Mouse (Mus musculus) liver, embryonic 15.5 days (tissue): ENCODE data around the gene Mucl3. TPM values are rescaled to one million over a fixed set of nuclear protein-coding genes. Genes with fewer than 3 reads are reported as not detected.

Experiments used
- ATAC-seq: fragments of 200-750 bp; cut with Nextera tagmentation; 2 replicates; pipeline ENCODE4 v1.8.0; 2017; ENCODE audit warnings: moderate number of reproducible peaks, mild to moderate bottlenecking, moderate library complexity; ENCODE audit not compliant: insufficient read depth
- H3K27ac ChIP-seq: fragments of 300-500 bp; sonication (generic); replicated peaks from 2 replicates; pipeline ENCODE4 v1.5.1; 2015; ENCODE audit warnings: mild to moderate bottlenecking, inconsistent platforms
- H3K27me3 ChIP-seq: fragments of 300-500 bp; sonication (generic); 2 replicates; pipeline ENCODE4 v1.6.1; 2015; ENCODE audit warnings: mild to moderate bottlenecking, inconsistent platforms
- H3K36me3 ChIP-seq: fragments of 300-500 bp; sonication (generic); replicated peaks from 2 replicates; pipeline ENCODE4 v1.6.1; 2015; ENCODE audit warnings: moderate library complexity, mild to moderate bottlenecking, inconsistent platforms
- H3K4me1 ChIP-seq: fragments of 300-500 bp; sonication (generic); replicated peaks from 2 replicates; pipeline ENCODE4 v1.6.1; 2015; ENCODE audit warnings: inconsistent platforms
- H3K4me2 ChIP-seq: fragments of 300-500 bp; sonication (generic); 2 replicates; pipeline ENCODE4 v1.6.1; 2015; ENCODE audit warnings: moderate library complexity, mild to moderate bottlenecking, inconsistent platforms
- H3K4me3 ChIP-seq: fragments of 300-500 bp; sonication (generic); replicated peaks from 2 replicates; pipeline ENCODE4 v1.5.1; 2015; ENCODE audit warnings: mild to moderate bottlenecking, inconsistent platforms
- H3K9ac ChIP-seq: fragments of 300-500 bp; sonication (generic); 2 replicates; pipeline ENCODE4 v1.6.1; 2015; ENCODE audit warnings: moderate library complexity, mild to moderate bottlenecking, inconsistent platforms
- H3K9me3 ChIP-seq: fragments of 300-500 bp; sonication (generic); replicated peaks from 2 replicates; pipeline ENCODE4 v1.6.1; 2016; ENCODE audit warnings: inconsistent platforms
- WGBS: fragments of 180-500 bp; shearing (Covaris S2); methylation state at CpG from one replicate; pipeline ENCODE4 v1.1.7; 2015; ENCODE audit warnings: mixed read lengths; ENCODE audit not compliant: insufficient replicate concordance; 5-methylcytosine and 5-hydroxymethylcytosine counted together
- polyA plus RNA-seq: library from polyadenylated mRNA; unstranded; fragments of >200 nt; fragmentation: Nextera tagmentation; extraction: Ambion mirVana; gene quantifications from 2 replicates; pipeline ENCODE4 v1.2.1, GENCODE M21; 2015

Gene Mucl3
- polyA plus RNA-seq, 1 experiment from 2014 or later: 0.03 TPM

- Histone ChIP-seq H3K4me3 (no peak overlapping the region), H3K27ac (no peak overlapping the region), H3K36me3 (no peaks in the 10 kb centered on the region), H3K9ac (no peak overlapping the region), H3K9me3 (no peaks in the 10 kb centered on the region), H3K4me1 (no peaks in the 10 kb centered on the region), H3K27me3 (peaks cover 3% of the 10 kb centered on the region; the same call in 1 of the 2 replicates), H3K4me2 (no peak overlapping the region)
- ATAC-seq: no peak
- WGBS: 83% methylated on average over 7 of the region's 7 CpGs
These were observed 52.3 kb downstream of the Mucl3 start for GRCm38 (mm10) chr17:35591219-35591578.

GRCm38 (mm10) chr17:35590410-35591218 lies 52.9 kb downstream of the Mucl3 start:
- Histone ChIP-seq H3K4me1 (no peaks in the 10 kb centered on the region), H3K27me3 (peaks cover 3% of the 10 kb centered on the region; the same call in 1 of the 2 replicates), H3K9me3 (no peaks in the 10 kb centered on the region), H3K9ac (no peak overlapping the region), H3K4me3 (no peak overlapping the region), H3K27ac (no peak overlapping the region), H3K4me2 (no peak overlapping the region), H3K36me3 (no peaks in the 10 kb centered on the region)
- WGBS: 43% methylated on average over 21 of the region's 21 CpGs
- no peak for ATAC-seq

GRCm38 (mm10) chr17:35588387-35588786 lies 55.1 kb downstream of the Mucl3 start:
- no peak overlapping the region for H3K4me2 ChIP-seq
- 33% methylated on average over 4 of the region's 4 CpGs for WGBS
- H3K27me3 ChIP-seq: peaks cover 6% of the 10 kb centered on the region; the same call in 1 of the 2 replicates
- H3K9me3 ChIP-seq: no peaks in the 10 kb centered on the region
- no peak for ATAC-seq
- no peaks in the 10 kb centered on the region for H3K4me1 ChIP-seq
- no peaks in the 10 kb centered on the region for H3K36me3 ChIP-seq
- no peak overlapping the region for H3K4me3 ChIP-seq
- H3K9ac ChIP-seq: no peak overlapping the region
- no peak overlapping the region for H3K27ac ChIP-seq

- ATAC-seq: no peak
- Histone ChIP-seq H3K27me3 (peaks cover 5% of the 10 kb centered on the region; the same call in 1 of the 2 replicates), H3K9ac (no peak overlapping the region), H3K9me3 (no peaks in the 10 kb centered on the region), H3K4me2 (no peak overlapping the region), H3K4me1 (no peaks in the 10 kb centered on the region), H3K36me3 (no peaks in the 10 kb centered on the region), H3K4me3 (no peak overlapping the region), H3K27ac (no peak overlapping the region)
- 31% methylated on average over 1 of the region's 1 CpGs for WGBS
These were observed 56.2 kb downstream of the Mucl3 start for GRCm38 (mm10) chr17:35587291-35587690.

Other genes starting within 250 kb of the Mucl3 start
- gene H2-Q6, start 218.8 kb downstream of the Mucl3 start, polyA plus RNA-seq: 9.5 and 11.9 TPM in 2 replicates
- 18.4 and 18.7 TPM in 2 replicates for gene H2-Q7, start 204.5 kb downstream of the Mucl3 start, polyA plus RNA-seq
- gene H2-Q10, start 173.6 kb downstream of the Mucl3 start, polyA plus RNA-seq: 322 and 403 TPM in 2 replicates
- not detected in 2 replicates for gene Pou5f1, start 137.7 kb downstream of the Mucl3 start, polyA plus RNA-seq
- gene Tcf19, start 126.9 kb downstream of the Mucl3 start, polyA plus RNA-seq: 44.6 and 47.9 TPM in 2 replicates
- 7.4 and 8.7 TPM in 2 replicates for gene Cchcr1, start 126.6 kb downstream of the Mucl3 start, polyA plus RNA-seq
- gene Psors1c2, start 110.5 kb downstream of the Mucl3 start, polyA plus RNA-seq: 0.14 TPM in 2 replicates
- 0.03 and 0.05 TPM in 2 replicates for gene Cdsn, start 91.6 kb downstream of the Mucl3 start, polyA plus RNA-seq
- not detected in 2 replicates for gene 2300002M23Rik, start 76.2 kb downstream of the Mucl3 start, polyA plus RNA-seq
- gene Sfta2, start 42.1 kb downstream of the Mucl3 start, polyA plus RNA-seq: not detected in 2 replicates
- gene Gm9573, start 17.1 kb downstream of the Mucl3 start, polyA plus RNA-seq: not detected in 2 replicates
- 6.1 and 6.5 TPM in 2 replicates for gene Vars2, start 23.9 kb upstream of the Mucl3 start, polyA plus RNA-seq
- 21.7 and 25.5 TPM in 2 replicates for gene Gtf2h4, start 30.0 kb upstream of the Mucl3 start, polyA plus RNA-seq
- 2.6 and 3.4 TPM in 2 replicates for gene Ddr1, start 60.9 kb upstream of the Mucl3 start, polyA plus RNA-seq
- 22.9 and 23.7 TPM in 2 replicates for gene Ier3, start 178.0 kb upstream of the Mucl3 start, polyA plus RNA-seq
- gene Flot1, start 179.5 kb upstream of the Mucl3 start, polyA plus RNA-seq: 33.7 and 42.4 TPM in 2 replicates
- gene Tubb5, start 194.6 kb upstream of the Mucl3 start, polyA plus RNA-seq: 379 and 391 TPM in 2 replicates
- gene Mdc1, start 197.8 kb upstream of the Mucl3 start, polyA plus RNA-seq: 8.5 and 9.1 TPM in 2 replicates
- gene Nrm, start 217.6 kb upstream of the Mucl3 start, polyA plus RNA-seq: 22.0 and 22.5 TPM in 2 replicates
- 12.4 and 12.8 TPM in 2 replicates for gene Ppp1r18, start 221.9 kb upstream of the Mucl3 start, polyA plus RNA-seq
- 31.1 and 37.0 TPM in 2 replicates for gene Dhx16, start 236.1 kb upstream of the Mucl3 start, polyA plus RNA-seq